16 mouse cellular contexts compared by ENCODE assay signal in genomic region chr10:43729184-43729583, GRCm38 (mm10).
"Had no signal": no experiment of that assay in that cellular context is flagged by ENCODE, and none has a peak within 500 bp of the region (broad histone marks: within the 10 kb centered on the region; RNA-seq: fewer than 3 reads in every experiment).

No protein-coding gene starts in this region.

- H3K4me3 ChIP-seq: kidney, embryonic 15.5 days; limb, embryonic 13.5 days; liver, embryonic 12.5 days; midbrain, embryonic 12.5 days; myocyte had no signal

- H3K9me3 ChIP-seq: kidney, embryonic 15.5 days; limb, embryonic 13.5 days; liver, embryonic 12.5 days; midbrain, embryonic 12.5 days had no signal

- H3K36me3 ChIP-seq: kidney, embryonic 15.5 days; limb, embryonic 13.5 days; liver, embryonic 12.5 days; midbrain, embryonic 12.5 days had no signal

- H3K27ac ChIP-seq: kidney, embryonic 15.5 days; limb, embryonic 13.5 days; liver, embryonic 12.5 days; midbrain, embryonic 12.5 days; stomach, postnatal 0 days had no signal

- H3K27me3 ChIP-seq: kidney, embryonic 15.5 days; limb, embryonic 13.5 days; midbrain, embryonic 12.5 days had no signal

- H3K4me1 ChIP-seq: midbrain, embryonic 12.5 days had no signal

- H3K4me2 ChIP-seq: kidney, embryonic 15.5 days; limb, embryonic 13.5 days; liver, embryonic 12.5 days; lung, embryonic 14.5 days; midbrain, embryonic 12.5 days had no signal

- ATAC-seq: intestine, embryonic 16.5 days; liver, embryonic 12.5 days had no signal

- DNase-seq: kidney, adult 2 months; kidney, postnatal 25 days; layer of hippocampus, postnatal 36 days; lung, embryonic 14.5 days; lung, postnatal 10 days; lung, postnatal 4 days; retina, postnatal 1 day; right cerebral cortex, postnatal 14 days; thymus, postnatal 4 days had no signal

- H3K9ac ChIP-seq: kidney, embryonic 15.5 days; limb, embryonic 13.5 days; liver, embryonic 12.5 days; lung, embryonic 14.5 days; midbrain, embryonic 12.5 days had no signal
